Mouse (Mus musculus) myocyte (in vitro differentiated cells): ENCODE measurements at regions not wholly inside any gene's neighbourhood (a gene's known extent, or its start where the extent isn't known, plus 50 kb on each side); places are given as distances from the start of the nearest gene placed in this dataset.

Experiments
- H3K27me3 ChIP-seq: one replicate; pipeline ENCODE4 v1.6.1; 2011; ENCODE audit not compliant: control insufficient read depth, insufficient read depth, insufficient read length
- H3K36me3 ChIP-seq: one replicate; pipeline ENCODE4 v1.6.1; 2011; ENCODE audit not compliant: control insufficient read depth, insufficient read depth
- H3K4me2 ChIP-seq: one replicate; pipeline ENCODE4 v1.6.1; 2011; ENCODE audit warnings: low read depth, control low read depth
- H3K4me3 ChIP-seq: one replicate; pipeline ENCODE4 v1.5.1; 2011; ENCODE audit warnings: mild to moderate bottlenecking, control low read depth, moderate library complexity
- H3K79me2 ChIP-seq: one replicate; pipeline ENCODE4 v1.6.1; 2011; ENCODE audit not compliant: control insufficient read depth, insufficient read depth
- H3ac ChIP-seq: one replicate; pipeline ENCODE4 v1.6.1; 2011; ENCODE audit not compliant: control insufficient read depth, insufficient read length
- CEBPB ChIP-seq: IDR thresholded peaks from 2 replicates; pipeline ENCODE4 v1.6.1; 2011; ENCODE audit warnings: mild to moderate bottlenecking, moderate library complexity; ENCODE audit not compliant: poor library complexity, insufficient read depth, severe bottlenecking
- E2F4 ChIP-seq: IDR thresholded peaks from one replicate; pipeline ENCODE4 v1.6.1; 2011; ENCODE audit warnings: mild to moderate bottlenecking, control low read depth, moderate library complexity; ENCODE audit not compliant: insufficient read depth
- MAX ChIP-seq: IDR thresholded peaks from one replicate; pipeline ENCODE4 v1.6.1; 2011; ENCODE audit warnings: low read depth, mild to moderate bottlenecking, control low read depth
- MYOD1 ChIP-seq, 3 experiments: IDR thresholded peaks; one replicate each; pipeline ENCODE4 v1.6.1; 2011; ENCODE audit warnings: control low read depth in 2 of 3, low read depth in 2 of 3, mild to moderate bottlenecking in 2 of 3, moderate library complexity in 1 of 3; ENCODE audit not compliant: insufficient read length in 2 of 3, control insufficient read depth in 1 of 3
- MYOG ChIP-seq, 3 experiments: IDR thresholded peaks; one replicate each; pipeline ENCODE4 v1.6.1; 2011; ENCODE audit warnings: control low read depth in 2 of 3, low read depth in 2 of 3, mild to moderate bottlenecking in 2 of 3; ENCODE audit not compliant: insufficient read length in 2 of 3, control insufficient read depth in 1 of 3, insufficient read depth in 1 of 3
- POLR2A ChIP-seq: IDR thresholded peaks from one replicate; pipeline ENCODE4 v1.6.1; 2011; ENCODE audit warnings: low read depth, mild to moderate bottlenecking, control low read depth, moderate library complexity; ENCODE audit not compliant: insufficient read length
- POLR2AphosphoS2 ChIP-seq: IDR thresholded peaks from one replicate; pipeline ENCODE4 v1.6.1; 2011; ENCODE audit warnings: low read depth, control low read depth; ENCODE audit not compliant: insufficient read length
- REST ChIP-seq: IDR thresholded peaks from one replicate; pipeline ENCODE4 v1.6.1; 2011; ENCODE audit warnings: mild to moderate bottlenecking, control low read depth, moderate library complexity; ENCODE audit not compliant: insufficient read depth, insufficient read length
- SRF ChIP-seq: IDR thresholded peaks from one replicate; pipeline ENCODE4 v1.6.1; 2011; ENCODE audit warnings: low read depth; ENCODE audit not compliant: control insufficient read depth, insufficient read length
- TCF12 ChIP-seq: IDR thresholded peaks from one replicate; pipeline ENCODE4 v1.6.1; 2011; ENCODE audit warnings: mild to moderate bottlenecking, control low read depth; ENCODE audit not compliant: poor library complexity, insufficient read depth, severe bottlenecking
- TCF3 ChIP-seq: IDR thresholded peaks from one replicate; pipeline ENCODE4 v1.6.1; 2011; ENCODE audit warnings: low read depth, control low read depth; ENCODE audit not compliant: insufficient read length
- USF1 ChIP-seq: IDR thresholded peaks from one replicate; pipeline ENCODE4 v1.6.1; 2011; ENCODE audit warnings: low read depth, mild to moderate bottlenecking, control low read depth, moderate library complexity

DNA sequence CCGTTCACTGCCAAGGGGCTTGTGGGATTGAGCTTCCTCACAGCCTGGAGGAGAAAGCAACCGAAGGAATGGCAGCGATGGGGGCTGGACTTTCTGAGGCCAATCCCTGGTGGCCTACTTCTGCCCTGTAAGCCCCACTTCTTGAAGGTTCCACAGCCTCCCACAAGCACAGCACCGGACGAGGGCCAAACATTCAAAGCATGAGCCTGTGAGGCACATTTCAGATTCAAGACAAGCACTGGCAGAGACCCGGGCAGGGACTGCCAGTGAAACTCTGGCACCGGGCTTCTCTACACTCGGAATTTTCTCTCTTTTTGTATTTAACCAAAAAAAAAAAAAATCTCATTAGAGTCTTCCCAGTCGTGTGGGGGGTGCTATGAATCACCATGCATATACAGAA is 71.9 kb downstream of the Gas1 start:
- Histone ChIP-seq H3K79me2 (no peaks in the 10 kb centered on the region), H3K4me3 (no peak overlapping the region), H3K4me2 (no peak overlapping the region), H3ac (no peak overlapping the region), H3K36me3 (no peaks in the 10 kb centered on the region), H3K27me3 (no peaks in the 10 kb centered on the region)
- TF ChIP-seq E2F4: no peak
- TF ChIP-seq CEBPB: no peak
- no peak for TF ChIP-seq MYOG (IDR thresholded peaks at IDR 0.05; ENCODE audit: control insufficient read depth in 1 of 3, insufficient read depth in 1 of 3, insufficient read length in 2 of 3, low read depth in 2 of 3)
- no peak for TF ChIP-seq USF1
- TF ChIP-seq POLR2A: no peak
- no peak for TF ChIP-seq REST
- no peak for TF ChIP-seq TCF3
- TF ChIP-seq SRF: no peak
- no peak for TF ChIP-seq TCF12
- TF ChIP-seq POLR2AphosphoS2: no peak
- TF ChIP-seq MAX: no peak
- no peak for TF ChIP-seq MYOD1 (IDR thresholded peaks at IDR 0.05; ENCODE audit: control insufficient read depth in 1 of 3, insufficient read length in 2 of 3, low read depth in 2 of 3)

DNA sequence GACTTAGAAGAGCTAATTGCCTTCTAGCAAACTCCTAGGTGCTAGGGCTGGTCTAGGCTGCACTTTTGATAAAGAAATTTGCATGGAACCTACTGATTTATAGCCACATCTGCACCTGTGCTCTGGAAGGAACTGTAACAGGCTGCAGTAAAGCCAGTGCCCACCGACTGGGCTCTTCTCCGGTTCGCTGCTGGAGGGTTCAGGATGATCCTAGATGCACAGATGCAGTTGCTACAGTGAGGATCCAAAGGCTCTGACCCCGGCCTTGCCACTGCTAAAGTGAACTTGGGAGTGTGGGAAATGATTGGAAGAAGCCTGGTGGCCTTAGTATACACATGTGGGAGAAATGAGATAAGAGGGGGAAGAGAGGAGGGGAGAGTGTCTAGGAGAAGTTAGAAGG is 75.5 kb downstream of the Gas1 start:
- TF ChIP-seq POLR2A (no peak), SRF (no peak), TCF3 (no peak), E2F4 (no peak), MYOD1 (IDR thresholded peaks at IDR 0.05; ENCODE audit: control insufficient read depth in 1 of 3, insufficient read length in 2 of 3, low read depth in 2 of 3) (no peak), CEBPB (no peak)
- Histone ChIP-seq H3K36me3 (no peaks in the 10 kb centered on the region), H3ac (no peak overlapping the region), H3K79me2 (no peaks in the 10 kb centered on the region), H3K4me2 (no peak overlapping the region), H3K4me3 (no peak overlapping the region), H3K27me3 (no peaks in the 10 kb centered on the region)

DNA sequence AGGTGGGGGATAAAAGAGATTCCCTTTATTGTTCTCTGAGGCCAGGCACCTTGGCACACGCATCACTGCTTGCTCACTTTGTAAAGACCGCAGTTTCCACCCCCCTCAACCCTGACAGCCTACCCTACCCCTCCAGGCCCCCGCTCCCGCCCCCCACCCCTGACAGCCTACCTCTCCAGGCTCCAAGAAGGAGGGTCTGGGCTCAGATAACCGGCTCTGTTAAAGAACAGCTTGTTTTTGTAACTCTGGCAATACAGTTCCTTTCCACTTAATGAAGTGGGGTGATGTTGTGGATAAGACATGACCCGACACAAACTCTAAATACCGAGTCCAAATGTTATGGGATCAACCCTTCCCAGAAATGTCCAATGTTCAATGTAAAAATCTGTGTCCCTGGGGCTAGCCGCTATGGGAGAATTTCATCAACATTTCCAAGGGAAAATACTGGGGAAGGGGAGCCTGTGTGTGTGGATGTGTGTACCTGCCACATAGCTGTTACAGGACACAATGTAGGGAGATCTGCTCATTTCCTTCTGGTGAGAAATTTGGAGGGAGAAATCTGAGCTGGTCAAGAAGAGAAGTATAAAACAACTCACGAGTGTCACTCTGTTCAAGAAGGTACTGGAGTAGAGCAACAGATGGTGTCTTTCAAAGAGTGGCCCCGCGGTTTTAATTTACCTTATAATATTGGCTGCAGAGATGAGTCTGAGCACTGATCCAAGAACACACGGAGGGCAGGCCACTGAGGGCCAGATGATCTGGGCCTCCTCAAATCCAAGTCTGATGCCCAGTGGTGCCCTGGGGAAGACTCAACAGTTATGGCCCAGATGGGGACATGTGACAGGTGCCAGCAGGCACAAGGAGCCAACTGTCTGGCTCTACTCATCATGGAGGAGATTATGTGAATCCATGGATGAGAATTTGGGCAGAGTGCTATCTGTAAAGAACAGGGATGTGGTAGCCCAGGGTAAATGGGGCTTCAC is 76.7 kb downstream of the Gas1 start:
- Histone ChIP-seq H3ac (no peak overlapping the region), H3K36me3 (no peaks in the 10 kb centered on the region), H3K4me3 (no peak overlapping the region), H3K4me2 (no peak overlapping the region), H3K27me3 (no peaks in the 10 kb centered on the region), H3K79me2 (no peaks in the 10 kb centered on the region)
- TF ChIP-seq TCF3 (no peak), REST (no peak), POLR2A (no peak), MYOD1 (IDR thresholded peaks at IDR 0.05; ENCODE audit: control insufficient read depth in 1 of 3, insufficient read length in 2 of 3, low read depth in 2 of 3) (peak in 1 of 3 experiments; percentile 27), TCF12 (no peak)

DNA sequence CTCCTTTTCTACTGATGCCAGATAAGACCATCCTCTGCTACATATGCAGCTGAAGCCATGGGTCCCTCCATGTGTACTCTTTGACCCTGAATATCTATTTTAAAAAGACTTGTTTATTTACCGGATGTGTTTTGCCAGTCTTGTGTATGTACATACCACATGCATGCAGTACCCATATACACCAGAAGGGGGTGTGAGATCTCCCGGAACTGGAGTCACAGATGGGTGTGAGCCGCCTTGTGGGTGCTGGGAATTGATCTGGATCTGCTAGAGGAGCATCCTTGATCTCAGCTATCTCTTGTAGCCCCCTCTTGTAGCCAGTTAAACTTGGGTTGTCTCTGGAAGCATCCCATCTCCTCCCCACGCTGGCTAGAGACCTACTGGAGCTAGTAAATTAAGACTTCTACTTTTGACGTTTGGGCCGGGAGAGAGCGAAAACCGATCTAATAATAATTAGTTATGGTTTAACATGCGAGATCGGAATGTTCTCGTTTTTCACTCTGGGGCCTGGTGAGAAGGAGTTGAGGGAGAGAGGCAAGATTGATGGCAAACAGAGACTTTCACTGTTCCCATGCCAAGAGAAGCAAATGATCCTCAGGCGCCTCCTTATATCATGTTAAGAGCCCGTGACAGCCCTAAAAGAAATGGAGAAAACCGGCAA is 77.6 kb downstream of the Gas1 start:
- no peaks in the 10 kb centered on the region for H3K36me3 ChIP-seq
- H3ac ChIP-seq: no peak overlapping the region
- H3K27me3 ChIP-seq: no peaks in the 10 kb centered on the region
- H3K4me3 ChIP-seq: no peak overlapping the region
- no peak overlapping the region for H3K4me2 ChIP-seq
- no peak for TF ChIP-seq MAX
- TF ChIP-seq MYOG (IDR thresholded peaks at IDR 0.05; ENCODE audit: control insufficient read depth in 1 of 3, insufficient read depth in 1 of 3, insufficient read length in 2 of 3, low read depth in 2 of 3): no peak
- no peak for TF ChIP-seq POLR2AphosphoS2
- no peak for TF ChIP-seq TCF12
- TF ChIP-seq TCF3: no peak
- TF ChIP-seq POLR2A: no peak
- TF ChIP-seq SRF: no peak
- TF ChIP-seq E2F4: no peak
- no peak for TF ChIP-seq MYOD1 (IDR thresholded peaks at IDR 0.05; ENCODE audit: control insufficient read depth in 1 of 3, insufficient read length in 2 of 3, low read depth in 2 of 3)
- TF ChIP-seq CEBPB: no peak
- H3K79me2 ChIP-seq: no peaks in the 10 kb centered on the region

DNA sequence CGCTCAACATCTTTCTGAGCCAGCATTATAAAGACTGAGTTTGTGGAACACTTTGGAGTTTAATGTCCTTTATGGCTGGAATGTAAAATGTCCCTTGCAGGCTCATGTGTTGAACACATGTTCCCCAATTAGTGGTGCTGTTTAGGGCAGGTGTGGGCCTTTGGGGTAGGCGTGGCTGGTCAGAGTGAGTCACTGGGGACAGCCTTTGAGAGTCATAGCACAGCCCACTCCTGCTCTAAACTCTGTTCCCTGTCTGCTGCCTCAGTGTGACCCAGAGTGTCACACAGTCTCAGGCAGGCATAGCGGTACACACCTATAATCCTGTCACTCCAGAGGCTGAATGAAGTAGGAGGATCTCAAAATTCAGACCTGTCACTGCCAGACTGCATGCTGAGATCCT is 78.8 kb downstream of the Gas1 start:
- Histone ChIP-seq H3K27me3 (no peaks in the 10 kb centered on the region), H3K36me3 (no peaks in the 10 kb centered on the region), H3K4me2 (no peak overlapping the region), H3ac (no peak overlapping the region), H3K4me3 (no peak overlapping the region), H3K79me2 (no peaks in the 10 kb centered on the region)
- TF ChIP-seq MYOG (IDR thresholded peaks at IDR 0.05; ENCODE audit: control insufficient read depth in 1 of 3, insufficient read depth in 1 of 3, insufficient read length in 2 of 3, low read depth in 2 of 3): peak in 1 of 3 experiments; percentile 74
- TF ChIP-seq MYOD1 (IDR thresholded peaks at IDR 0.05; ENCODE audit: control insufficient read depth in 1 of 3, insufficient read length in 2 of 3, low read depth in 2 of 3): peak in 1 of 3 experiments; percentile 69
- TF ChIP-seq MAX: no peak
- no peak for TF ChIP-seq TCF3
